Mouse (Mus musculus) spleen, adult 2 months (tissue): ENCODE measurements around the gene Pakap. TPM values are rescaled to one million over a fixed set of nuclear protein-coding genes. Genes with fewer than 3 reads are reported as not detected.

Experiments used
- DNase-seq, 2 experiments: peaks; one replicate each; pipeline versions ENCODE4 v3.0.0 to v3.0.0-alpha.2; 2012 to 2021; ENCODE audit warnings: low spot score in 2 of 2, low read depth in 1 of 2
- H3K27ac ChIP-seq: fragments of 200-500 bp; 2 replicates; pipeline ENCODE4 v1.5.1; 2012; ENCODE audit warnings: low read length, inconsistent platforms; ENCODE audit not compliant: insufficient read depth
- H3K27me3 ChIP-seq: fragments of 200-500 bp; 2 replicates; pipeline ENCODE4 v1.6.1; 2012; ENCODE audit warnings: mild to moderate bottlenecking, moderate library complexity, low read length, inconsistent platforms; ENCODE audit not compliant: control insufficient read depth, insufficient read depth
- H3K36me3 ChIP-seq: fragments of 200-500 bp; 2 replicates; pipeline ENCODE4 v1.6.1; 2012; ENCODE audit warnings: mild to moderate bottlenecking, low read length, inconsistent platforms; ENCODE audit not compliant: control insufficient read depth, insufficient read depth
- H3K4me1 ChIP-seq: fragments of 200-500 bp; 2 replicates; pipeline ENCODE4 v1.6.1; 2011; ENCODE audit warnings: inconsistent platforms; ENCODE audit not compliant: control insufficient read depth, insufficient read depth, insufficient read length
- H3K4me3 ChIP-seq: fragments of 200-500 bp; 2 replicates; pipeline ENCODE4 v1.5.1; 2011; ENCODE audit warnings: mild to moderate bottlenecking, inconsistent platforms; ENCODE audit not compliant: insufficient read depth, insufficient read length; ENCODE audit errors: extremely low read depth
- CTCF ChIP-seq: fragments of 200-500 bp; IDR thresholded peaks from 2 replicates; pipeline ENCODE4 v1.5.1; 2011; ENCODE audit warnings: mild to moderate bottlenecking, inconsistent platforms; ENCODE audit not compliant: insufficient read depth, insufficient read length, insufficient replicate concordance; ENCODE audit errors: extremely low read depth
- POLR2A ChIP-seq: fragments of 200-500 bp; IDR thresholded peaks from 2 replicates; pipeline ENCODE4 v1.6.1; 2011; ENCODE audit warnings: low read depth, low read length, inconsistent platforms
- WGBS: fragments of 180-500 bp; shearing (Covaris S2); methylation state at CpG from one replicate; pipeline ENCODE4 v1.1.7; 2018; 5-methylcytosine and 5-hydroxymethylcytosine counted together
- polyA plus RNA-seq: library from polyadenylated mRNA; depleted of rRNA; stranded (reverse); fragments of >200 nt; gene quantifications from 2 replicates; pipeline ENCODE4 v1.2.3, GENCODE M21; 2012

Gene Pakap
- polyA plus RNA-seq, 1 experiment = 0.29 TPM

DNA sequence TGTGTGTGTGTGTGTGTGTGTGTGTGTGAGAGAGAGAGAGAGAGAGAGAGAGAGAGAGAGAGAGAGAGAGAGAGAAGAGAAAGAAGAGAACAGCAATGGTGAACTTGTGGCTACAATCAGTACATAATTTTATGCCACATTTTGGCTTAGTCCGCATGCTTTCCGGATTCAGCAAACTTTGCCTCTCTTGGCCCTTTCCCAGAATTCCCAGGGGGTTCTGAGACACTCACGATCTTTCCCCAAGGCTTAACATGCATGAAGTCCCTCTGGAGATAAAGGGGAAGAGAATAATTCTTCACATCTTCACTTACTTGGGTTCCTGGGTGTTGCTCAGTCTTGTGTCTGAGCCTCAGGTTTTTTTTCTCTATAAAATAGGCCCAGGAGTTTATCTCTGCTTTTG, 2.2 kb downstream of the Pakap start:
- no peaks in the 10 kb centered on the region for H3K4me1 ChIP-seq
- WGBS = 83% methylated on average over 3 of the region's 3 CpGs
- TF ChIP-seq CTCF (no peak), POLR2A (no peak)
- no peak overlapping the region for H3K4me3 ChIP-seq
- H3K27ac ChIP-seq = no peak overlapping the region
- DNase-seq = no peak
- no peaks in the 10 kb centered on the region for H3K36me3 ChIP-seq
- H3K27me3 ChIP-seq = no peaks in the 10 kb centered on the region; the same call in 1 of the 2 replicates

DNA sequence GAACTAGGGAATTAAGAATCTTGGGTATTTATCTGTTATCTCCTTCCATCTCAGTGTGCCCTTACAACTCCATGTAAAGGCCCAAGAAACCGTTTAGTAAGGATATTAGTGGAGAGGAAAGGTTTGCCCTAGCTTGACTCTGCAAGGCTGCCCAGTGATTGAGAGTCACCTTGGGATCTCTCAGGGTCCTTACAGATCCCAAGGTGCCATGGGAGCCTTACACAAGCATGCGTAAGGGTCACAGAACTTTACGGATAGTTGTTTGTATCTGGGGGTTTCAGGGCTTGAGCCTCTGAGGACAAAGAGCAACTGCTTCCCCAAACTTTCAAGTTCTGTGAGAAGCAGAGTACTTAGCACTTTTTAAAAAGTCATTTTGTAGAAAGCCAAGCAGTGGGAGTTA, 6.2 kb downstream of the Pakap start:
- TF ChIP-seq POLR2A (no peak), CTCF (no peak)
- WGBS = 90% methylated on average over 3 of the region's 3 CpGs
- no peaks in the 10 kb centered on the region for H3K4me1 ChIP-seq
- no peaks in the 10 kb centered on the region for H3K27me3 ChIP-seq
- no peak overlapping the region for H3K27ac ChIP-seq
- no peak for DNase-seq
- H3K36me3 ChIP-seq = no peaks in the 10 kb centered on the region
- no peak overlapping the region for H3K4me3 ChIP-seq

DNA sequence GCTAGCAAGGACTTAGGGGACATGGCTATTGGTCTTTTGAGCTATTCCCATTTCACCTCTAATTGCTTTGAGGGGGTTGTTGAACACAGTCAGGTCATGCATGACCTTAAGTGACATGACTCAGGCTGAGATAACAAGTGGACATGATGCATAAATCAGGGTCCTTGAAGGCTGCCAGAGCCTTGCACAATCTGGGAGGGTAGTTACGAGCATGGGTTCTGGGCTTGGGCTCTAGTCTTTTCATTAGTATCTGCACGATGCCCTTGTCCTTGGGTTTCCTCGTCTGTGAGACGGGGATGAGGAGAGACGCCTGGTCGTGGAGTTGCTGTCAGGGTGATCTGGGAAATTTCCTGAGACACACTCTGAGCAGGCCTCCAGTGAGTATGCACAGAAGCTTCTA, 6.7 kb downstream of the Pakap start:
- no peak for DNase-seq
- no peaks in the 10 kb centered on the region for H3K36me3 ChIP-seq
- H3K4me3 ChIP-seq = no peak overlapping the region
- H3K27ac ChIP-seq = no peak overlapping the region
- TF ChIP-seq POLR2A = no peak
- TF ChIP-seq CTCF = no peak
- H3K4me1 ChIP-seq = no peaks in the 10 kb centered on the region
- WGBS = 86% methylated on average over 6 of the region's 6 CpGs
- H3K27me3 ChIP-seq = no peaks in the 10 kb centered on the region

DNA sequence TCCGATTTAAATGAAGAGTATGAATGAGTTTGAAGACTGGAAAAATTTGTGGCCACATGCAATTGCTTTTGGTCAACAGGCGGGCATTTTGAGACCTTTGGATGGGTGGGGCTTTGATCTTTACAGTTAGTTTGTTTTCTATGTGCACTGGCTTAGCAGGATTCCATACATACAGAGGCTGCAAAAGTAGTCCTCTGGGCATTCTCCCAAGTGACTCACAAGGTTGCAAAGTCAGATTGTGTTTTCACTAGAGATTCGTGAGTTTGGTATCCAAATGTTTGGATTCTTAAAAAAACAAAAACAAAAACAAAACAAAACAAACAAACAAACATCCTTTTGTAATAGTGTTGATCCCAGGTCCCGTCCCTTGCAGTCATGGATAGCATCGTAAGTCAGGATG, 7.7 kb downstream of the Pakap start:
- WGBS = 86% methylated on average over 5 of the region's 5 CpGs
- TF ChIP-seq POLR2A = no peak
- no peak for TF ChIP-seq CTCF
- H3K4me1 ChIP-seq = no peaks in the 10 kb centered on the region

DNA sequence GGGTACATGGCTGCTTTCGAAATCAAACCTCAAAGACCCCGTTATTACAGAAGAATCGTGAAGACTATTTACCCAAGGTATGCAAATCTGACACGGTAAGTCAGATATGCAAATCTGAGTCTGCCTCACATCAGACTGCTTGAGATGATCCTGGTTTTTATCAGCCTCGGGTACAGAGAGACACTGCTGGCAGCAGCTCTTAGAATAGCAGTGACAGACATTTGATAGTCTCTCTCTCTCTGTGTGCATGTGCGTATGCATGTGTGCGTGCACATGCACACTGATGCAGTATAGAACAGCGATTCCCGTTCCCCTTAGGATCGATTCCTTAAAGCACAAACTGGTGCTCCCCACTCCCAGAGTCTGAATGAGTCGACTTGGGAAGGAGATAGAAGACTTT, 8.1 kb downstream of the Pakap start:
- TF ChIP-seq CTCF (no peak), POLR2A (no peak)
- Histone ChIP-seq H3K4me3 (no peak overlapping the region), H3K27ac (no peak overlapping the region), H3K36me3 (no peaks in the 10 kb centered on the region), H3K27me3 (no peaks in the 10 kb centered on the region), H3K4me1 (no peaks in the 10 kb centered on the region)
- WGBS = 84% methylated on average over 11 of the region's 11 CpGs
- DNase-seq = no peak

More for the DNA sequence above, 7.7 kb downstream of the Pakap start:
- H3K27me3 ChIP-seq = no peaks in the 10 kb centered on the region
- H3K36me3 ChIP-seq = no peaks in the 10 kb centered on the region
- no peak for DNase-seq
- no peak overlapping the region for H3K27ac ChIP-seq
- H3K4me3 ChIP-seq = no peak overlapping the region

DNA sequence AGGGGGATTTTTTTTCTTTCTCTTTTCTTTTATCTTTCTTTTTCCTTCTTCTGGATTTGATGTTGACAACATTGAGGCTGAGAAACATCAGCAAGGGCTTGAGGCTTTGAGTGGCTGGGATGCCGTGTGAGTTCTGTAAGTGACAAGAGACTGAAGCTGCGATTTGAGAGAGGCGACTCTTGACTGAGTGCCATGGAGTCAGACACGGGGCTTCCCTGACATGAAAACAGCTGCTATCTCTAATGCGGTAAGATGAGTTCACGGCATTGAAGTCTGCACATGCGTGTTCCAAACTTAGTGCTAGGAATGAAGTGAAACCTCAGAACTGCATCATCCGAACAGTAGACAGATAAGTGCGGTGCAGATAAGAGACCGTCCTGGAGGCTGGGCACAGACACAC, 11.7 kb downstream of the Pakap start:
- no peak for TF ChIP-seq CTCF
- no peak for TF ChIP-seq POLR2A
- 95% methylated on average over 10 of the region's 10 CpGs for WGBS
- Histone ChIP-seq H3K36me3 (no peaks in the 10 kb centered on the region), H3K4me1 (no peaks in the 10 kb centered on the region), H3K27ac (no peak overlapping the region), H3K27me3 (no peaks in the 10 kb centered on the region), H3K4me3 (no peak overlapping the region)
- DNase-seq = no peak

DNA sequence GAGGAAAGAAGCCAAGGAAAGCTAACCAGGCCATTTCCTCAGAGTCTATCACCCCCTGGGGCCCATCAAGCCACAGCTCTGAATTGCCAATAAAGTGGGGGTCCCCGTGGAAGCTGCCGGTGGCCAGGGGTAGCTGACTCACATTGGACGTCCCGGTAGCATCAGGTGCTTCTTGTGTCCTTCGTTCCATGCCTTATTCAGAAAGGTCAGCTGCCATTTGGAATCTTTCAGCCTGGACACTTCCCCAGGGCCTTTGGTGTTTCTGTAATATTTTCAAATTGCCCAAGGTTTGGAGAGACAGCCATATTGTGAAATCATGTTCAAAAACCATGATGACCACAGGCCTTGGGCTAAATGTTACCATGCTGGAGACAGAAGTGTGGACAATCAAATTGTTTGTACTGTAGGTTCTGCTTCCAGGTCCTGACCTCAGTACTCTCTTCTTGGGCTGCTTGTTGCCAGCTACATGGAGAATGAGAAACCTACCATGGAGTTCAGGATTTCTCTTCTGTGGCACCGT, 17.4 kb downstream of the Pakap start:
- Histone ChIP-seq H3K27ac (no peak overlapping the region), H3K27me3 (no peaks in the 10 kb centered on the region), H3K4me3 (no peak overlapping the region), H3K36me3 (no peaks in the 10 kb centered on the region), H3K4me1 (no peaks in the 10 kb centered on the region)
- TF ChIP-seq CTCF = no peak
- no peak for TF ChIP-seq POLR2A
- 91% methylated on average over 6 of the region's 6 CpGs for WGBS
- DNase-seq = no peak
